Comparison of ENCODE assay signal across 10 mouse cellular contexts in genomic region chr1:11458353-11458752, GRCm38 (mm10). TPM values are rescaled to one million over a fixed set of nuclear protein-coding genes. Genes with fewer than 3 reads are reported as not detected.
DNase-seq lines count a peak whose midpoint lies in the region; ATAC-seq and TF ChIP-seq lines count a peak whose summit lies in the region.
"Had no signal": no experiment of that assay in that cellular context is flagged by ENCODE, and none has a peak within 500 bp of the region (broad histone marks: within the 10 kb centered on the region; RNA-seq: fewer than 3 reads in every experiment).

No protein-coding gene starts in this region.

- no peak overlapping the region for H3K27ac ChIP-seq in kidney, adult 2 months (ENCODE audit: insufficient read depth, low read depth, low read length)
- H3K27ac ChIP-seq in forebrain, embryonic 16.5 days (ENCODE audit: low read length), result no peak overlapping the region

- H3K4me3 ChIP-seq in kidney, adult 2 months (ENCODE audit: insufficient read depth, low read depth, low read length), result no peak overlapping the region
- no peak overlapping the region for H3K4me3 ChIP-seq in forebrain, embryonic 16.5 days (replicated peaks; ENCODE audit: low read length)
- H3K4me3 ChIP-seq: megakaryocyte, embryonic 14.5 days had no signal

- H3K4me1 ChIP-seq in kidney, adult 2 months (ENCODE audit: control insufficient read depth, insufficient read depth, low read length), result no peaks in the 10 kb centered on the region
- H3K4me1 ChIP-seq in forebrain, embryonic 16.5 days (replicated peaks; ENCODE audit: control insufficient read depth, insufficient read depth, low read length), result no peaks in the 10 kb centered on the region; the same call in 1 of the 2 replicates
- H3K4me1 ChIP-seq: megakaryocyte, embryonic 14.5 days had no signal

- 78% methylated on average over 1 of the region's 1 CpGs for WGBS in kidney, adult 2 months
- WGBS in forebrain, embryonic 16.5 days, result 64% methylated on average over 1 of the region's 1 CpGs

- H3K36me3 ChIP-seq in kidney, adult 2 months (ENCODE audit: control insufficient read depth, insufficient read depth, low read length), result no peaks in the 10 kb centered on the region
- no peaks in the 10 kb centered on the region for H3K36me3 ChIP-seq in forebrain, embryonic 16.5 days (ENCODE audit: control insufficient read depth, insufficient read depth)

- DNase-seq in adrenal gland, postnatal 10 days, result peak; percentile 28
- no peak for DNase-seq in adrenal gland, postnatal 4 days (ENCODE audit: low spot score in 2 of 2)
- peak; percentile 1 for DNase-seq in kidney, adult 9 months
- no peak for DNase-seq in kidney, adult 2 months
- peak; percentile 11 for DNase-seq in lung, postnatal 14 days
- no peak for DNase-seq in ovary, postnatal 36 days (ENCODE audit: low spot score)
- DNase-seq: thymus, postnatal 4 days had no signal

- peak; percentile 90 for ATAC-seq in forebrain, embryonic 16.5 days
- ATAC-seq in activated CD4-positive, CD25-positive, alpha-beta regulatory T cell, adult 4 months, result no peak

- no peak overlapping the region for H3K9ac ChIP-seq in forebrain, embryonic 16.5 days (replicated peaks; ENCODE audit: low read depth, low read length)

- H3K9me3 ChIP-seq in forebrain, embryonic 16.5 days (ENCODE audit: control insufficient read depth, low read length), result no peaks in the 10 kb centered on the region

- no peak overlapping the region for H3K4me2 ChIP-seq in forebrain, embryonic 16.5 days (ENCODE audit: low read length)

- TF ChIP-seq CTCF in kidney, adult 2 months (conservative IDR thresholded peaks at IDR 0.05; ENCODE audit: insufficient read depth, insufficient read length, low read depth, low read length), result no peak

- TF ChIP-seq POLR2A in kidney, adult 2 months (IDR thresholded peaks at IDR 0.05; ENCODE audit: low read depth, low read length), result no peak

- no peaks in the 10 kb centered on the region for H3K27me3 ChIP-seq in kidney, adult 2 months (replicated peaks; ENCODE audit: control insufficient read depth, insufficient read depth, low read length)
- H3K27me3 ChIP-seq in forebrain, embryonic 16.5 days (replicated peaks; ENCODE audit: control insufficient read depth, insufficient read depth, low read length), result no peaks in the 10 kb centered on the region
- H3K27me3 ChIP-seq: megakaryocyte, embryonic 14.5 days had no signal

RNA-seq across cellular contexts. Expression of gene A830018L16Rik, which starts 44.4 kb away (rescaled TPM):
- 1 to 10 TPM; 2.7 to 4.5 TPM for total RNA-seq in adrenal gland, postnatal 10 days (2021)
- 1 to 10 TPM; 2.7 to 3.2 TPM for total RNA-seq in adrenal gland, postnatal 4 days (2021)
- 0.58 and 0.73 TPM in 2 replicates for polyA plus RNA-seq in kidney, adult 2 months (2012; rRNA removed)
- 8.6 and 9.2 TPM in 2 replicates for polyA plus RNA-seq in forebrain, embryonic 16.5 days (2015; fragmentation: Nextera tagmentation; extraction: Ambion mirVana)
- polyA plus RNA-seq in activated CD4-positive, CD25-positive, alpha-beta regulatory T cell, adult 4 months (2017; shearing (Covaris generic)), result not detected

Comparison
In these comparisons a context has a peak if more than half of its experiments do, and no peak if none do; other contexts are left out.
1. DNase-seq: peak in adrenal gland, postnatal 10 days (single experiment), kidney, adult 9 months (single experiment) and lung, postnatal 14 days (single experiment); none in adrenal gland, postnatal 4 days (0 of 2), kidney, adult 2 months (single experiment) and ovary, postnatal 36 days (single experiment).